Mouse (Mus musculus): ENCODE measurements at regions not wholly inside any gene's neighbourhood (a gene's known extent, or its start where the extent isn't known, plus 50 kb on each side); places are given as distances from the start of the nearest gene placed in this dataset.
A peak's percentile ranks its signal among the peaks of the same experiment; 100 is the strongest.

DNA sequence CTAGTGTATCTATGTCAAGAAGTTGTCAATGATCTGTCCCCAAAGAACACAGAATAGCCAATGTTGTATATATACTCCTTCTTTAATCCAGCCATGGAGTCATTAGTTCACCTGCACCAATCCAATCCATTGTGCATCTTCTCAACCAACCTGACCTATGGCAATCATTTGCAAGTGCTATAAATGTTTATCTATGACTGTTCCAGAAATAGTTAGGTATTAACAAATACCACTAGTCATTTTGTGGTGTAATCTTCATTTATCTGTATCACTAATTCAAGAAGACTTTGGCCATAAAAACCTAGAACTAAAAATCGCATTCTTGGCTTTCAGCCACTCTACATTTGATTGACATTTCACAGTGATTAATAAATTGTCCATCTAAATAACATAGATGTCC, 430.6 kb upstream of the Ubash3b start:
- no peak for DNase-seq (ENCODE audit: low spot score)

DNA sequence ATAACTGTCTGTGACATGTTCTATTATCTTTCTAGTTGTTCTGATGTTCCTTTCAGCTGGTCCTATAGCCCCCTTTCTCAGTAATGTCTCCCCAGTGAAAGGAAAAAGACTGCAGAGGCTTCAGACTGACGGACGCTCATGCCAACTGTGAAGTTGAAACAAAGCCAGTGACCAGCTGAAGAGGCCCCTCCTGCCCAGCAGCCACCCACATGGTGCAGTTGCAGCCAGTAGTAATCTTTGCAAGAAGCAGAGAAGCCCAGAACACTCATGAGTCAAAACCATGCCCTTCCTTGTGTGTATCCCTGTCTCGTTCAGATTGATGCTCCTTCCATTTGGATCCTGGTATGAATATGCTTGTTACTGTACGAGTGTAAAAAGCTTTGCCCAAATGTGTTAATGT, 428.7 kb upstream of the Ubash3b start:
- DNase-seq (ENCODE audit: low spot score) = no peak

GRCm38 (mm10) chr9:41588466-41589425, 427.2 kb upstream of the Ubash3b start:
- no peak for DNase-seq (ENCODE audit: low spot score)

- DNase-seq (ENCODE audit: low spot score) = no peak
These were observed 426.3 kb upstream of the Ubash3b start for GRCm38 (mm10) chr9:41587762-41588161.

DNA sequence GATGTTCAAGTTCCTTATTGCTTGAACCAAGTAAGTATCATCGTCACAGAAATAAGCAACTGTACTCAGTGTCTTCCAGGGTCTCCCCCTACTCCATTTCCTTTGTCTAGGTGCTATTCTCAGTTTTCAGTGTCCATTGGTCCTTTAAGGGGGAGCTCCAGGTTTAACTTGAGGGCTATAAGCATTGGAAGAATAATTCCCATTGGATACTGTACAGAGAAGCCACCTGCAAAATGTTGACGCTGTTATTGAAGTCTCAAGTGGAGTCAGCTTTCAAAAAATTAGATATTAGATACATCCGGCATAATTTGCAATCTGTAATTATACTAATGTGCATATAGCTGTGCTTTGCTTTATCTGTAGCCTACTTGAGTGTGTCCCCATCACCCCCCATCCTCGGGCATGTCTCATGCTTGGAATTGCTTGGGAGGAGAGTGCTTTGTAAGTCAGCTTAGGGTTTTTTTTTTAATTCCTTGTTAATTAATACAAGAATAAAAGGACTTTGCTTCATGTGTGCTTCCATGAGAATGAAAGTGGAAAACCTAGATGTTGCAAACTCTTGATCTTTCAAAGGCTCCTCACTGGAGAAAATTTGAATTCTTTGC, 425.6 kb upstream of the Ubash3b start:
- no peak for DNase-seq (ENCODE audit: low spot score)

DNA sequence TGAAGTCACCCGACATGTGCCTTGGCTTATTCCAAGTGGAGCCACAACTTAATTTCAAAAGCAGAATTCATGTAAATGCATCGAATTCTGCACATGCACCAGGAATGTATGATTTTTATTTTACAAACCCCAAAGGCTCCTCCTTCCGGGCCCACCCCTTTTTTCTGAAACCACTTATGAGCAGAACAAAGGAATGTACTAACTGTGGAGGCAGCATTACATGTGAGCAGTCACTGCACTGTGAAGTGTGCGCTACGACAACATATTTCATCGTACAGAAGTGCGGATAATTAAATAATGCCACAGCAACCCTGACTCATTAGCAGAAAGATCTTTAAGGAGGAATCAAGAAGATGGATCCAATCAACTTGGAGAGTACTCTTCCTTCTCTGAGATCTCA, 424.8 kb upstream of the Ubash3b start:
- no peak for DNase-seq (ENCODE audit: low spot score)

DNA sequence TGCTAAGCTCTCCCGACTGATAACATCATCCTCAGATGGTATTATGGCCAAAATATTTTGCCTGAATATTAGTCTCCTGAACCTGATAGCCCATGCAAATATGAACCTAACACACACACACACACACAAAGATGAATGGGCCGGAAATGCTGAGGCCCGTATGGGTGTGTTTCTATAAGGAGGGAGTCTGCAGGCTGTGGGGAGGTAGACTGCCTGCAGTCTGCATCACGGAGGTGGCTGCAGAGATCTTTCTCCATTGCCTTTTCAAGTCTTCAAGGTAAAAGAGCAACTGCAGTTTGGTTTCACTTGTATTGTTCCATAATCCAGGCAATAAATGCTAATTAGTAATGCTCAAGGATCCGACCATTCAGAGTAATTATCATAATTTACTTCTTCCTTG, 424.3 kb upstream of the Ubash3b start:
- no peak for DNase-seq (ENCODE audit: low spot score)

DNA sequence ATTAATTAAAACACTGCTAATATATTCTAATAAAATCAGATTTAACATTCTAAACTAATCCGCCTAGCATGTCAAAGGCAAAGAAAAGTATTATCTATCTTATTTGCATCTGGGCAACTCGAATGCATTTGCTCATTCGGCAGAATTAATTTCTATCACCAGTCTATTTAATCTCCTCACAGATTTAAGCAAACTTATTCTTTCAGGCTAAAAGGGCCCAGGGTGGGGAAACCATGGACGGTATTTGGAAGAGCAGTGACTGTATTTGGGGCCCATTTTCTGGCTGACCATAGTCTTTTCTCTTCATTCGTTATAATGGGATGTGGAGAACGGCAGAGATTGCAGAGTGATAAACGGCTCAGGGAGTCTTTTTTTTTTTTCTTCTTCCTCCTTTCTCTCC, 423.5 kb upstream of the Ubash3b start:
- no peak for DNase-seq (ENCODE audit: low spot score)

GRCm38 (mm10) chr9:41583711-41584329, 422.3 kb upstream of the Ubash3b start:
- no peak for DNase-seq (ENCODE audit: low spot score)

- no peak for DNase-seq (ENCODE audit: low spot score)
These were observed 421.8 kb upstream of the Ubash3b start for GRCm38 (mm10) chr9:41583276-41583675.

GRCm38 (mm10) chr9:41582711-41583236, 421.3 kb upstream of the Ubash3b start:
- DNase-seq (ENCODE audit: low spot score) = no peak

DNA sequence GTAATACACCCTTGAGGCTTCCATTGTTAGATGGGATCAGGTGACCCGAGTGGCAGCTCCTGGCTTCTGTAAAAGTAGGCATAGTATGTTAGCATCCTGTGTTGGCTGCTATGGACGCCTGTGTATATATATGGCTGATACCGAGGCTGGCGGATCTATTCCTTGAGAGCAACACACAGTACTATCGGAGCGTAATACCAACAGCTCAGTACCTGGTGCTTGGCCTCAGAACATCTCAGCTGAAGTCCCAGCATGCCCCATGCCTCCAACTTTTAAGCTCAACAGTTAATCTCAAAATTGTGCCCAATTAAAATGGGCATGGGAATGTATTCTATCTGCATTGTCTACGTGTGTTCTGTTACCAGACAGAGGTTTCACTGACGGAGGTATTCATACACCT, 420.7 kb upstream of the Ubash3b start:
- DNase-seq (ENCODE audit: low spot score) = no peak

GRCm38 (mm10) chr9:41581741-41582140, 420.2 kb upstream of the Ubash3b start:
- DNase-seq (ENCODE audit: low spot score) = no peak

DNA sequence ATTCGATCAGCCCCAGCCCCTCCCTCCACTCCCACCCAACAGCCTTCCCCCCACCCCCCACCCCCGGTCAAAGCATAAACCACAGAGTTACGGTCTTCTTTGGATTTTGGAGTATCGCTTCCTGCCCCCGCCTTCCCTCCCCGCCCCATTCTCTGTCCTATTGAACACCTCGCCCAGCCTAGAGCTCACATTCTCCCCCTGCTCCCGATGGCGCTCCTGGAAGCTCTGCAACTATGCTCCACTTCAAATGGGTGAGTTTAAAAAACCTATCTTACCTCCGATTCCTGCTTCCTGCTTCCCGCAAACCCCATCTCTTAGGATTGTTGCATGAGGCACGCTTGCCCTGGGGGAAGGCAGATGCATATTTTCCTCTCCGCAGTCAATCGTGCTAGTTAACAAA, 419.7 kb upstream of the Ubash3b start:
- DNase-seq (ENCODE audit: low spot score) = no peak

GRCm38 (mm10) chr9:41580611-41581041, 419.1 kb upstream of the Ubash3b start:
- DNase-seq (ENCODE audit: low spot score) = peak; percentile 44

- no peak for DNase-seq (ENCODE audit: low spot score)
These were observed 418.6 kb upstream of the Ubash3b start for GRCm38 (mm10) chr9:41580067-41580466.

DNA sequence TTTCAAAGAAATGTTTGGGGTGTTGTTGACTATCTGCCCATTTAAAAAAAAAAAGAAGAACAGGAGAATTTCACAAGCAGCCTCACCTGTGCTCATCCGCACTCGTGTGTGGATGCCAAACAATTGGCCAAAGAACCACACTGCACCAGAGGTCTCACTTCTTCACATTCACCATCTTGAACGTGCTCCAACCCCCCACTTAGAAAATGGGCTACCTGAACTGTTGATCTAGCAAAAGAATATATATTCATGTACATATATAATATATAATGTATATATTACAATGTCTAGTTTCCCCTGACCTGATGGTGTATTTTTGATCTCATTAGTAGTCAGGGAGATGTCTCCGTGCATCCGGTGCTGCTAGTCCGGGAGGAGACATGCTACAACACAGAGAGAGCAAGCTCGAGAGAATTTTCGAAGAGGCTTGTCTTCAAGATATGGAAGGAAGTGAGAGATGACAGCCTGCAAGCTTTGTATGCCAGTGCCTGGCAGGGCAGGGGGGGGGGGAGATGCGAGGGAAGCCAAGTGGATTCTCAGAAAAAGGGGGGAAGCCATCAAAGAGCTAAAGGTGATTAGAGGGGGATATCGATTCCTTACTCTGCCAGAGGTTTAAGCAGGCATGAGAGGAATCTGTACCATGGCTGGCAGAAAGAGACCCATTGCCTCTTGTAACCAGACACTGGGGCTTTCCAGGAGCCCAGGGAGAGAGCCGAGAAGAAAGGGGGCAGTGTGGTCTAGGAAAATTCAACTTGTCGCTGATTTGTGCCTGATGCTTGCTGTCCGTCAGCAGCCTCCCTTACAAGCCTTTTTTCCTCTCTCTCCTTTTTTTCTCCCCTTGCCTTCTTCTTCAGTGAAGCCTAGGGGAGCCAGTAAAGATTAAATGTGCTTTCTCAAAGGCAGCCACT, 417.9 kb upstream of the Ubash3b start:
- DNase-seq (ENCODE audit: low spot score) = peak; percentile 48

- no peak for DNase-seq (ENCODE audit: low spot score)
These were observed 417.0 kb upstream of the Ubash3b start for GRCm38 (mm10) chr9:41578221-41579106.

GRCm38 (mm10) chr9:41577760-41578159, 416.3 kb upstream of the Ubash3b start:
- no peak for DNase-seq (ENCODE audit: low spot score)

DNA sequence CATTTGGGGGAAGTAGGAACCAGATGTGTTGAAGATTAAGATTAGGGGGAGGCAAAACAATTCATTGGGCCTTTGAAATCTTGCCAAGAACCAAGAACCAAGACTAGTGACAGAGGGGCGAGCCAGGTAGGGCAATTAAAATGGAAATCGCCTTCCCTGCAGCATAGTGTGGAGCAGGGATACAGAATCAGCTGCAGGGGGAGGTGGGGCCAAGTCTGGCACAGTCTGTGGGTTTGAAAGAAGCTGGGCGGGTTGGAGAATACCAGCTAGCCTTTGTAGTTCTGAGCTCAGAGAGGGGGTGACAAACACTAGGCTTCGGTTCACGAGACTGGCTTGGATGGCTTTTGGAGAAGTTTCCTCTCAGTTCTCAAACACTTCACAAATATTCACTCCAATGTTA, 414.3 kb upstream of the Ubash3b start:
- no peak for DNase-seq (ENCODE audit: low spot score)

GRCm38 (mm10) chr9:41570262-41570661, 408.8 kb upstream of the Ubash3b start:
- no peak for DNase-seq (ENCODE audit: low spot score)
